Mouse (Mus musculus): ENCODE measurements at regions not wholly inside any gene's neighbourhood (a gene's known extent, or its start where the extent isn't known, plus 50 kb on each side); places are given as distances from the start of the nearest gene placed in this dataset.
A peak's percentile ranks its signal among the peaks of the same experiment; 100 is the strongest.

DNA sequence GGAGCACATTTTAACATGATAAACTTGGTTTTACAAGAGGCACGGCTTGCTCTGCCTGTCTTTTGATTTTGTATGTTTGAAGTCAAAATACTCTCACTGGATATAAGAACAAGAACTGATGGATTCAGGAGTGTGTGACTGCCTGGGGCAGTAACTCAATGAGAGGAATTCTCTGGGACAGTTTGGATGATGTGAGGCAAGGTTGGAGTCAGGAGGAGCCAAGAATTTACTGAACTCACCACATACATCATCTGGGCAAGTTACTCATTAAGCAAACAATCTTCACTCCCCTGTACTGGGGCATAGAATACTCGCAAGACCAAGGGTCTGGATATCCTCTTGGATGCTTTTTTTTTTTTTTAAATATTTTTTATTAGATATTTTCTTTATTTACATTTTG, 87.7 kb upstream of the 4933412E24Rik start:
- no peak for DNase-seq

DNA sequence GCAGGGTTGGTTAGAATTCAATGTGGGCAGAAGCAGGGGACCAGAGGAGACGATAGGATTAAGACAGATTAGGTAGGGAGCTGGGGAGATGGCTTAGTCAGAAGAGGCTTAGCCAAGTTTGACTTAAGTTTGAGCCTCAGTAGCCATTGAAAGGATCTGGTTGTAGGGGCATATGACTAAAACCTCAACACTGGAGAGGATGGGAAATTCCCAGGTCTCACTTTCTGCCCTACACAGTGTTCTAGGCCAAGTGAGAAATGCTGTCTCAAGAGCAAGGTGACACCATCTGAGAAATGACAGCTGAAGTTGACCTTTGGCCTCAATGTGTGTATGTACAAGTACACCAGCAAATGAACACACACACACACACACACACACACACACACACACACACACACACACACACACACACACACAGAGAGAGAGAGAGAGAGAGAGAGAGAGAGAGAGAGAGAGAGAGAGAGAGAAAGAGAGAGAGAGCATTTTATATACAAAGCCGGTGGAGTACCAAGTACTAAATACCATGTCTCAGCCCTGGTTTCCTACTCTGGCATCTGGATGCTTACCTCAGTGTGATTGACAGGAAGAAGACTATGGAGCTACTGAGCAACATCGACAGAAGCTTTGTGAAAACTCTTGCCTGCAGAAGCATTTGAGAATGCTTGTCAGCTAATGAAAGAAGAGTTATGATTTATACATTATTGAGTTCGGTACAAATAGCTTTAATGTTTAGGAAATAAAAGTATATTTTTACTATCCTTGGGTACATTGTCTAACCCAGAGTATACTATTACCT, 85.3 kb upstream of the 4933412E24Rik start:
- no peak for DNase-seq

DNA sequence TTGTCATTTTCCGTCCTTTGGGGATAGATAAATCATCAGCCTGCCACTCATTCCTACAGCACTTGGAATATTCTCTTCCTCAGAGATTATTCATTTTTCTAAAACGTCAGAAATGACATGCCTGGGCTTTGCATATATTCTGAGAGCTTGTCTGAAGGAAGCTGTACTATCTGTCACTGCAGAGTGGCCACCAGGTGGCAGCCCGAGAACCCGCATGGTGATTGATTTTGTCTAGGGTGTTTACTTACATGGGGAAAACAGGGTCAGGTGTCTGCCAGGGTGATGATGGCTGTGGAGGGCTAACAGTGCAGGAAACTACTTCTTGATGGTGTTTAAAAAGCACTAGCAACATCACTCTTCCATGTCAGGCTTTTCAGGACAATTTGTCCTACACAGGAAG, 80.7 kb upstream of the 4933412E24Rik start:
- DNase-seq = peak; percentile 76

DNA sequence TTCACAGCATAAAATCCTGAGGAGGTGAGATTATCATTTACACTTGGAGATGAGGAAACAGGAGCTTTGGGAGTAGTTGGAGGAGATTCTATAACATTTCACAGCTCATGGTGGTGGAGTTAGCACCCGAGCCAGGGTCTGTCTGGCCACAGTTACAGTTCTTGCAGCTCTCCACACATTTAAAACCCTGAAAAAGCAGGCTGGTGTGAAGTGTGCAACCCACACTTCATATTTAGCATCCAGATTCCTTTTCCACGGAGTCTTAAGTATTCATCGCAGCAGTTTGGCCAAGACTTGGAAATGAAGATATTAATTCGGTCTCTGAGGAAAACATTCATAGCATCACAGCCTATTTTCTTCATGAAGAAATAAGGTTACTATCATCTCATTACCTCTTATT, 79.7 kb upstream of the 4933412E24Rik start:
- no peak for DNase-seq

DNA sequence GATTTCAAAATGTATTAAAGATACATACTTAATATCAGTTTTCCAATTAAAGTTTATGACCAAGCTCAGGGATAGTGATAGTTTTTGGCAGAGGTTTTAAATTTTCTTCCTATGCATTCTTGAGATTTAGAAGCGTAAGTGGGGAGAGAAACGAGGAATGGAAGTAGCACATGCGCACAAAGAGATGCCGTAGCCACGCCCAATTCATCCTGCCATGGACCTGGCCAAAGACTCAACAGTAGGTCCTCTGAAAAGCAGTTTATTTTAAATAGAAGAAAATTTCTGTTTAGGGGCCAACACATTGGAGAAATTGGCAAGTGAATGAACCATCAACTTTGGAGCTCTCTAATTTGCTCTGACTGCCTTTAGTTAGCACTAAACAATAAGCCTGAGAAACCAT, 73.5 kb upstream of the 4933412E24Rik start:
- DNase-seq = no peak

DNA sequence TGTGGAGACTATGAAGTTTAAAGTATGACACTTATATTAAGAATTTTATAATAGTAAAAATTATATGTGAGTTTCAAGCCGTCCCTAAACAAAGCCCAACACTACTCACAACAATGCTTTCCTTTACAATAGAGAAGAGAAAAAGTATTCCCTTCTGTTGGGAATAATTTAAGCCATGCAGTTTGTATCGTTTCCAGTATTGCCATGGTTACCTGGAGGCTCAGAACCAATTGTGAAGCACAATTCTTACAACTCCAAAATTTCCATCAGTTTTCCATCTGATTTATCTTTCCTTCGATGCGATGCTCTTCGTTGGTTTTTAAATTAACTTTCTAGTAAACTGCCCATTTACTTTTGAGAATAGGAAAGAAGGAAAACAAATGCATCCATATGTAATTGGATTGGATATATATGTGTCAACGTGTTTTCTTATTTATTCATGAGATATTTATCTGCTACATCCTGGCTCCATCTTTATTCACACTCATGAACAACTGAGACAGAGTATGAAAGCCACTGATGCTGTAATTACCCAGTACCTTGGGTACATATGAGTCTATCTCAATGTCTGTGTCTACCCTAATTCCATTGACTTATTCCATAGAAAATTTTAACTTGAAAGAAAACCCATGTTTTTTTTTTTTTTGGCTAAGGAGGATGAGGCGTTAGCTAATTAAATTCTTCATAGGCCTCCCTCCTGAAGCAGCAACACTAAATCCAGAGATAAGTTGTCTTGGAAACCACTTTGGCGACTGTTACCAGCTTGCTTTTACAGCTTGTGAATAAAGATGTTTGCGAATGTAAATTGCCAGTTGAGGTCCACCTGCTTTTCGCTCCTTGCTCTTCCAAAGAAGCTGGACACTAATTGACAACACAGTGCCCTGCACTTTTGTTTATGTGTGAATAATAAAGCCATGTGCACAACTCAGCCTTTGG, 72.8 kb upstream of the 4933412E24Rik start:
- DNase-seq = no peak
